Mouse (Mus musculus): ENCODE results near the gene Zfp622. TPM values are rescaled to one million over a fixed set of nuclear protein-coding genes. Genes with fewer than 3 reads are reported as not detected.
A peak's percentile ranks its signal among the peaks of the same experiment; 100 is the strongest.

Gene Zfp622
- total and polyA plus RNA-seq, 3 experiments, result 65.6 to 146 (median 84.3) TPM

- no peak for DNase-seq (ENCODE audit: extremely low read depth)
- no peak overlapping the region for H3K4me3 ChIP-seq (replicated peaks in 1 of 3; ENCODE audit: low read depth in 2 of 3, low read length in 2 of 3, poor library complexity in 1 of 3)
- in situ Hi-C loops (cut with MboI; ENCODE audit: low pct_ligation_motif_present, low pct_unique_long_range_greater_than_20kb, low sequenced_read_pairs), result no loop called here
- H3K27me3 ChIP-seq (replicated peaks), result no peaks in the 10 kb centered on the region
- TF ChIP-seq HCFC1 (IDR thresholded peaks at IDR 0.05; ENCODE audit: low read depth, low read length) (no peak), ZKSCAN1 (IDR thresholded peaks at IDR 0.05; ENCODE audit: borderline replicate concordance, low read depth, low read length) (peak; percentile 85)
- dilution Hi-C loops (cut with MboI; ENCODE audit: extremely low pct_ligation_motif_present, extremely low pct_unique_long_range_greater_than_20kb, low sequenced_read_pairs), result no loop called here
- peaks cover 0 to 6% of the 10 kb centered on the region in 2 experiments for H3K36me3 ChIP-seq (replicated peaks in 1 of 2; ENCODE audit: control insufficient read depth in 1 of 2, insufficient read depth in 1 of 2, low read length in 1 of 2)
- no peaks in the 10 kb centered on the region for H3K9me3 ChIP-seq (replicated peaks; ENCODE audit: low read length)
- no peak overlapping the region for H3K4me2 ChIP-seq (ENCODE audit: insufficient read depth, low read depth, poor library complexity, severe bottlenecking)
- H3K79me2 ChIP-seq (replicated peaks; ENCODE audit: control insufficient read depth, extremely low read depth, insufficient read depth, poor library complexity, severe bottlenecking), result no peaks in the 10 kb centered on the region
- H3K4me1 ChIP-seq (ENCODE audit: control insufficient read depth in 1 of 2, insufficient read depth in 2 of 2), result peaks cover 6 to 27% of the 10 kb centered on the region in 2 experiments
- H3K27ac ChIP-seq (ENCODE audit: insufficient read depth, low read depth), result no peak overlapping the region
- no peak overlapping the region for H3K9ac ChIP-seq (ENCODE audit: insufficient read depth, low read depth)
These were observed 23.9 kb upstream of the Zfp622 start for GRCm38 (mm10) chr15:25960231-25960630.

GRCm38 (mm10) chr15:25966220-25966774 is 17.9 kb upstream of the Zfp622 start:
- Histone ChIP-seq H3K4me2 (ENCODE audit: insufficient read depth, low read depth, poor library complexity, severe bottlenecking) (no peak overlapping the region), H3K4me3 (replicated peaks in 1 of 3; ENCODE audit: low read depth in 2 of 3, low read length in 2 of 3, poor library complexity in 1 of 3) (no peak overlapping the region), H3K9ac (ENCODE audit: insufficient read depth, low read depth) (no peak overlapping the region), H3K36me3 (replicated peaks in 1 of 2; ENCODE audit: control insufficient read depth in 1 of 2, insufficient read depth in 1 of 2, low read length in 1 of 2) (peaks cover 4 to 41% of the 10 kb centered on the region in 2 experiments), H3K79me2 (replicated peaks; ENCODE audit: control insufficient read depth, extremely low read depth, insufficient read depth, poor library complexity, severe bottlenecking) (no peaks in the 10 kb centered on the region), H3K27me3 (replicated peaks) (no peaks in the 10 kb centered on the region), H3K4me1 (ENCODE audit: control insufficient read depth in 1 of 2, insufficient read depth in 2 of 2) (peaks cover 0 to 5% of the 10 kb centered on the region in 2 experiments; a peak in 2 of 4 replicates), H3K9me3 (replicated peaks; ENCODE audit: low read length) (no peaks in the 10 kb centered on the region), H3K27ac (ENCODE audit: insufficient read depth, low read depth) (no peak overlapping the region)
- in situ Hi-C loops (cut with MboI; ENCODE audit: low pct_ligation_motif_present, low pct_unique_long_range_greater_than_20kb, low sequenced_read_pairs), result no loop called here
- TF ChIP-seq MYC (IDR thresholded peaks at IDR 0.05; ENCODE audit: low read depth, low read length) (no peak), RAD21 (IDR thresholded peaks at IDR 0.05; ENCODE audit: low read depth, low read length) (no peak), USF2 (conservative IDR thresholded peaks at IDR 0.05; ENCODE audit: low read depth, low read length) (no peak), HCFC1 (IDR thresholded peaks at IDR 0.05; ENCODE audit: low read depth, low read length) (no peak), MAZ (IDR thresholded peaks at IDR 0.05; ENCODE audit: low read depth, low read length) (no peak), RCOR1 (conservative IDR thresholded peaks at IDR 0.05; ENCODE audit: low read depth, low read length) (no peak), MAX (IDR thresholded peaks at IDR 0.05; ENCODE audit: low read length) (no peak), UBTF (IDR thresholded peaks at IDR 0.05; ENCODE audit: low read depth, low read length) (no peak), NELFE (IDR thresholded peaks at IDR 0.05; ENCODE audit: low read depth, low read length) (no peak), POLR2AphosphoS2 (IDR thresholded peaks at IDR 0.05; ENCODE audit: low read depth, low read length) (no peak), EP300 (IDR thresholded peaks at IDR 0.05; ENCODE audit: low read length) (no peak), SIN3A (IDR thresholded peaks at IDR 0.05; ENCODE audit: low read length) (no peak), IRF4 (IDR thresholded peaks at IDR 0.05; ENCODE audit: low read depth, low read length) (no peak), ETS1 (conservative IDR thresholded peaks at IDR 0.05; ENCODE audit: low read depth, low read length) (no peak)
- dilution Hi-C loops (cut with MboI; ENCODE audit: extremely low pct_ligation_motif_present, extremely low pct_unique_long_range_greater_than_20kb, low sequenced_read_pairs), result no loop called here
- no peak for DNase-seq (ENCODE audit: extremely low read depth)
